Mouse (Mus musculus): ENCODE results near the gene Ptar1.

The Ptar1 gene

GRCm38 (mm10) chr19:23746506-23746905 is 59.3 kb downstream of the Ptar1 start:
- in situ Hi-C loops (cut with MboI; ENCODE audit: low pct_unique_long_range_greater_than_20kb in 1 of 2, low sequenced_read_pairs in 2 of 2, unreplicated experiment in 1 of 2) = no loop called here

- in situ Hi-C loops (cut with MboI; ENCODE audit: low pct_unique_long_range_greater_than_20kb in 1 of 2, low sequenced_read_pairs in 2 of 2, unreplicated experiment in 1 of 2) = no loop called here
These were observed 69.8 kb downstream of the Ptar1 start for GRCm38 (mm10) chr19:23757011-23757410.

- in situ Hi-C loops (cut with MboI; ENCODE audit: low pct_unique_long_range_greater_than_20kb in 1 of 2, low sequenced_read_pairs in 2 of 2, unreplicated experiment in 1 of 2) = no loop called here
These were observed 70.8 kb downstream of the Ptar1 start for GRCm38 (mm10) chr19:23757961-23758553.

DNA sequence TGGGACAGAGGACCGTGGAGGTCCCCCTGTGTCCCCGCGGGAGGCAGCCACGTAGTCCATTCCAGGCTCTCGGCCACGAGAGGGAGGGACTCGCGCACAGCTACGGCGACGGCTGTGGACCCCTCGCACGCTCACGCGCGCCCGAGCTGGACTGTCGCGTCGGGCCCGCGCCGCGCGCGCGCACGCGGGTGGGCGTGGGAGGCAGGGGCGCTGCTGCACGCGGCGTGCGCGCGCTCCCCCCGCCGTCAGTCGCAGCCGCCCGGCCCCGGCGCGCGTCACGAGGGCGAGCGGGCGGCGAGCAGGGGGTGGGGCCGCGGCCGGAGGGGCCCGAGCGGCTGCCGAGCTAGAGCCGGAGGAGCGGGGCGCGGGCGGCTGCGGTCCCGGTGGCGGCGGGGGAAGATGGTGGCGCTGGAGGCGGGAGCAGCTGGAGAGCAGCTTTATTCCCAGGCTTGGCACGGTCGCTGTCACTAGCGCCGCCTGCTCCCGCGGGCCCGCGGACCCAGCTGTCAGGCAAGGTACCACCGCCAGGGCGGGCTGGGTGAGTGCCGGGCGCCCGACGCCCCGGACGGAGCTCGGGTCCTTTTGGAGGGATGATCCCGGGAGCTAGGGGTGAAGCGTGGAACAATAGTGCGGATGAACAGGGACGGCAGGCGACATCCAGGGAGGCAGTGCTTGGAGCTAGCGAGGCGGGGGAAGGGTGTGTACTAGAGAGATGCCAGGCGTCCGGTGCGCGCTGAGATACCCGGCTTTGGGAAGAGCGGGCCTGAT is 71.5 kb downstream of the Ptar1 start, which contains the start of gene Apba1:
Gene Apba1 (plus strand): TSS at position 334 of the 768 bp plus-strand sequence.
- in situ Hi-C loops (cut with MboI; ENCODE audit: low pct_unique_long_range_greater_than_20kb in 1 of 2, low sequenced_read_pairs in 2 of 2, unreplicated experiment in 1 of 2) = no loop called here

GRCm38 (mm10) chr19:23759322-23759945 is 72.2 kb downstream of the Ptar1 start:
- in situ Hi-C loops (cut with MboI; ENCODE audit: low pct_unique_long_range_greater_than_20kb in 1 of 2, low sequenced_read_pairs in 2 of 2, unreplicated experiment in 1 of 2) = no loop called here

GRCm38 (mm10) chr19:23763371-23763770 is 76.1 kb downstream of the Ptar1 start:
- in situ Hi-C loops (cut with MboI; ENCODE audit: low pct_unique_long_range_greater_than_20kb in 1 of 2, low sequenced_read_pairs in 2 of 2, unreplicated experiment in 1 of 2) = no loop called here

DNA sequence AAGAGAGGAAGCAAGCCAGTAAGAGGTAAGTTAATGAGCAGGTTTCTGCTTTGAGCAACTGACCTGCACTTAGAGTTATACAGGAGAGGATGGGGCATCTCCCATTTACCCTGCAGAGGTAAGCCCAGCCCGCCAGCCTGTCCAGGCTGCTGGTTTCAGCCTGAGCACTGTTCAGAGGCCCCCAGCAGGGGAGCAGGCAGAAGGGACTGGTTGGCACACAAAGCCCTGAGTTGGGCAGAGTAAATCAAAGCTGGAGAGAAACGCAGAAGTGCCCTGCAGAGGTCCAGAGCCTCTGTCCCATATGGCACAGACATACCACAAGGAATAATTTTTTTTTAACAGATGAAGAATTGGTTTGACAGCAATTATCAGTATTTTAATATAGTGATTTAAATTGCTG is 76.8 kb downstream of the Ptar1 start:
- in situ Hi-C loops (cut with MboI; ENCODE audit: low pct_unique_long_range_greater_than_20kb in 1 of 2, low sequenced_read_pairs in 2 of 2, unreplicated experiment in 1 of 2) = no loop called here

DNA sequence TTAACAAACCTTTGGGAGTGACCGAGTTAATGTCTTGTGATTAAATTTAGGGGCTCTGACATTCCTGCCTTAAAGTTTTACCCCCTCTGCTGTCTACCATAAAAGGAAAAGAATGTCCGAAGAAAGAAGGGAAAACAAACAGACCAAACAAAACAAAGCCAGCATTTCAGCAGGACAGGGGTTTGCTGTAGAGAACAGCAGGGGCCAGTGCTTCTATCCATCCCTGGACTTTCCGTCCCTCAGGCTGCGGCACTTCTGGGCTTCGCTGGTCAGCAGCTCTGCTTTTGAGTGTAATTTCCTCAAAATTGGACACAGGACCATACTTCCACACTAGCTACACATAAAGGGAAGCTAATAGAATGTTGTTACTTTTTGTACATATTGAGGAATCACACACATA is 81.6 kb downstream of the Ptar1 start:
- in situ Hi-C loops (cut with MboI; ENCODE audit: low pct_unique_long_range_greater_than_20kb in 1 of 2, low sequenced_read_pairs in 2 of 2, unreplicated experiment in 1 of 2) = no loop called here

GRCm38 (mm10) chr19:23770494-23771423 is 83.5 kb downstream of the Ptar1 start:
- in situ Hi-C loops (cut with MboI; ENCODE audit: low pct_unique_long_range_greater_than_20kb in 1 of 2, low sequenced_read_pairs in 2 of 2, unreplicated experiment in 1 of 2) = loop anchor here in 1 of 2 experiments (10.0 kb wide), 1 partner anchor 206 kb away; no protein-coding TSS in a partner anchor

DNA sequence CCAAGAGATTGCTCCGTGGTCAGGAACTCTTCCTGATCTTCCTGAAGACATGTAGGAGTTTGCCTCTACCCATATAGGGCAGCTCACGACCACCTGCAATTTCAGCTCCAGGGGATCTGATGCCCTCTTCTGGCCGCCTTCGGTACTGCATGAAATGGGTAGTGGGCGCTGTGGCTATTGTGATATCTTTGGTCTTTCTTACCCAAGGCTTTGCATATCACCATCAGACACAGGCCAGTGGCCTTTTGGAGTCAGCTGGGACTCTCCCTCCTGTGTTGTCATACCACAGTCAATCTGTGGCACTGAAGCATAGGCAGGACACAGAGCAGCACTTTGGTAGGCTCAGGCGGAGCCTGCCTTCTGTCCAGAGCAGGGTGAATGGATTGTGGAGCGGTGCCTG is 84.7 kb downstream of the Ptar1 start:
- in situ Hi-C loops (cut with MboI; ENCODE audit: low pct_unique_long_range_greater_than_20kb in 1 of 2, low sequenced_read_pairs in 2 of 2, unreplicated experiment in 1 of 2) = loop anchor here in 1 of 2 experiments (10.0 kb wide), 1 partner anchor 207 kb away; no protein-coding TSS in a partner anchor

GRCm38 (mm10) chr19:23775356-23775755 is 88.1 kb downstream of the Ptar1 start:
- in situ Hi-C loops (cut with MboI; ENCODE audit: low pct_unique_long_range_greater_than_20kb in 1 of 2, low sequenced_read_pairs in 2 of 2, unreplicated experiment in 1 of 2) = loop anchor here in 1 of 2 experiments (10.0 kb wide), 1 partner anchor 211 kb away; no protein-coding TSS in a partner anchor

DNA sequence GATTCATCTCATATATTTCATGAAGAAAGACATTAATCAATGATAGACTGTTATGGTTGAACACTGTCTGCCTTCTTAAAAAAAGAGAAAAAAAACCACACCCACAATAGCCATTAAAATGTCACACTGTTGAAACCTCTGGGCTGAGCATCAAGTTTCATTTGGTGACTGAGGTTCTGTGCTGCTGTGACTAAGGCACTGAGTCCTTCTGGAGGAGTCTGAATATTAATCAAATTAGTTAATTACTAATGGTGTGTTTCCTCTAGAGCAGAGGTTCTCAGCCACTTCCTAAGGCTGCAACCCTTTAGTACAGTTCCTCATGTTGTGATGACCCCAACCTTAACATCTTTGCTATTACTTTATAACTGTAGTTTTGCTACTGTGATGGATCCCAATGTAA is 91.9 kb downstream of the Ptar1 start:
- in situ Hi-C loops (cut with MboI; ENCODE audit: low pct_unique_long_range_greater_than_20kb in 1 of 2, low sequenced_read_pairs in 2 of 2, unreplicated experiment in 1 of 2) = loop anchor here in 1 of 2 experiments (10.0 kb wide), 1 partner anchor 214 kb away; no protein-coding TSS in a partner anchor

DNA sequence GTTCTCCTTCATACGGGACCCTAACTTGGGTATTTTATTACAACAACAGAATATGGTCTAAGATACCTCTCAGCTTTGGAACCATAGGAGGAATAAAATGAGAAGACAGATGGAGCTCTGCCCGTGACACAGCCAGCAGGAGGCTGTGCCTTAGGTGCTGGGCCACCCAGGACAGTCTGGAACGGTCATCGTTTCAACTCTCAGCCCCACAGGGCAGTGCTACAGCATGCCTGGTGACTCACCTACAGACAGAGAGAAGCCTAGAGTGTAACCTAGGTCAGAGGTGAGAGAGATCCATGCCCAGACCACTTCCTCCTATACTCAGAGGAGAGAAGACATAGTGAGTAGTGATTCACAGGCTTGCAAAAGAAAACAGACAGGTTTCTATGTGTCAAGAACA is 92.9 kb downstream of the Ptar1 start:
- in situ Hi-C loops (cut with MboI; ENCODE audit: low pct_unique_long_range_greater_than_20kb in 1 of 2, low sequenced_read_pairs in 2 of 2, unreplicated experiment in 1 of 2) = no loop called here
